ENCODE assay signal across 7 mouse cellular contexts in genomic region chr10:121504973-121505911, GRCm38 (mm10). TPM values are rescaled to one million over a fixed set of nuclear protein-coding genes. Genes with fewer than 3 reads are reported as not detected.
DNase-seq lines count a peak whose midpoint lies in the region; ATAC-seq lines count a peak whose summit lies in the region.

No protein-coding gene starts in this region.

- no peaks in the 10 kb centered on the region for H3K9me3 ChIP-seq in embryonic facial prominence, embryonic 15.5 days (replicated peaks)
- H3K9me3 ChIP-seq in limb, embryonic 10.5 days (replicated peaks): no peaks in the 10 kb centered on the region
- no peaks in the 10 kb centered on the region for H3K9me3 ChIP-seq in midbrain, embryonic 10.5 days (replicated peaks)

- WGBS in embryonic facial prominence, embryonic 15.5 days: 13% methylated on average over 35 of the region's 35 CpGs
- 31% methylated on average over 35 of the region's 35 CpGs for WGBS in limb, embryonic 10.5 days
- WGBS in midbrain, embryonic 10.5 days: 33% methylated on average over 35 of the region's 35 CpGs

- H3K27me3 ChIP-seq in embryonic facial prominence, embryonic 15.5 days: no peaks in the 10 kb centered on the region
- H3K27me3 ChIP-seq in limb, embryonic 10.5 days (ENCODE audit: low read depth, poor library complexity, severe bottlenecking): no peaks in the 10 kb centered on the region
- H3K27me3 ChIP-seq in midbrain, embryonic 10.5 days (ENCODE audit: low read depth, poor library complexity, severe bottlenecking): no peaks in the 10 kb centered on the region

- no peaks in the 10 kb centered on the region for H3K36me3 ChIP-seq in embryonic facial prominence, embryonic 15.5 days
- H3K36me3 ChIP-seq in limb, embryonic 10.5 days: no peaks in the 10 kb centered on the region
- no peaks in the 10 kb centered on the region for H3K36me3 ChIP-seq in midbrain, embryonic 10.5 days

- peak overlapping the region; percentile 31 for H3K27ac ChIP-seq in embryonic facial prominence, embryonic 15.5 days (replicated peaks)
- peak overlapping the region; percentile 88 for H3K27ac ChIP-seq in limb, embryonic 10.5 days
- H3K27ac ChIP-seq in midbrain, embryonic 10.5 days (replicated peaks): peak overlapping the region; percentile 73

- H3K4me1 ChIP-seq in embryonic facial prominence, embryonic 15.5 days: peaks cover 45% of the 10 kb centered on the region
- peaks cover 53% of the 10 kb centered on the region for H3K4me1 ChIP-seq in limb, embryonic 10.5 days
- H3K4me1 ChIP-seq in midbrain, embryonic 10.5 days: peaks cover 48% of the 10 kb centered on the region

- peak overlapping the region; percentile 57 for H3K4me2 ChIP-seq in embryonic facial prominence, embryonic 15.5 days (replicated peaks)

- DNase-seq in brain, adult 2 months (ENCODE audit: low read depth, low spot score): peak; percentile 92
- DNase-seq in heart, adult 18-20 months: peak; percentile 75 to 85
- peak; percentile 79 for DNase-seq in kidney, adult 11 months
- peak; percentile 78 for DNase-seq in limb, embryonic 10.5 days (ENCODE audit: low spot score)
- DNase-seq in midbrain, embryonic 10.5 days (ENCODE audit: low spot score): peak; percentile 73
- DNase-seq in skeletal muscle tissue, adult 2 months (ENCODE audit: low read depth, low spot score): peak; percentile 58

- no peak for ATAC-seq in embryonic facial prominence, embryonic 15.5 days (ENCODE audit: insufficient number of reproducible peaks, low FRiP score, low TSS enrichment, low read depth)

- 0 out of 2 replicates have a peak overlapping the region, but pooled peaks have one; percentile 1 for H3K9ac ChIP-seq in embryonic facial prominence, embryonic 15.5 days

- H3K4me3 ChIP-seq in embryonic facial prominence, embryonic 15.5 days (replicated peaks): peak overlapping the region; percentile 41
- peak overlapping the region; percentile 48 for H3K4me3 ChIP-seq in limb, embryonic 10.5 days
- H3K4me3 ChIP-seq in midbrain, embryonic 10.5 days: peak overlapping the region; percentile 48

RNA-seq across cellular contexts. Expression of gene Rassf3, which starts 29.1 kb away (rescaled TPM):
- polyA plus RNA-seq in embryonic facial prominence, embryonic 15.5 days (2015; fragmentation: Nextera tagmentation; extraction: Ambion mirVana): 20.3 and 21.0 TPM in 2 replicates
- total RNA-seq in heart, adult 18-20 months (2021): 100 to 1,000 TPM; 131 to 138 TPM
- polyA plus RNA-seq in limb, embryonic 10.5 days (2016; fragmentation: Nextera tagmentation; extraction: Ambion mirVana): 18.0 and 21.1 TPM in 2 replicates
- polyA plus RNA-seq in midbrain, embryonic 10.5 days (2016; fragmentation: Nextera tagmentation; extraction: Ambion mirVana): 7.2 and 7.8 TPM in 2 replicates

Comparison
In these comparisons a context has a peak if more than half of its experiments do, and no peak if none do; other contexts are left out.
1. H3K27ac ChIP-seq: peak in every context shown above with its lines; median percentile 88 in limb, embryonic 10.5 days; 73 in midbrain, embryonic 10.5 days; 31 in embryonic facial prominence, embryonic 15.5 days.